Mouse (Mus musculus) cerebellum, adult 2 months (tissue): ENCODE measurements around the gene Reps1.
A peak's percentile ranks its signal among the peaks of the same experiment; 100 is the strongest.

ENCODE experiments used
- CTCF ChIP-seq: fragments of 200-500 bp; IDR thresholded peaks from 2 replicates; pipeline ENCODE4 v1.5.1; 2011; ENCODE audit warnings: low read depth, mild to moderate bottlenecking, control low read depth, low read length, moderate library complexity, borderline replicate concordance; ENCODE audit not compliant: insufficient read depth
- POLR2A ChIP-seq: fragments of 200-500 bp; IDR thresholded peaks from 2 replicates; pipeline ENCODE4 v1.6.1; 2011; ENCODE audit warnings: low read length, control low read depth, borderline replicate concordance; ENCODE audit not compliant: insufficient read depth

DNA sequence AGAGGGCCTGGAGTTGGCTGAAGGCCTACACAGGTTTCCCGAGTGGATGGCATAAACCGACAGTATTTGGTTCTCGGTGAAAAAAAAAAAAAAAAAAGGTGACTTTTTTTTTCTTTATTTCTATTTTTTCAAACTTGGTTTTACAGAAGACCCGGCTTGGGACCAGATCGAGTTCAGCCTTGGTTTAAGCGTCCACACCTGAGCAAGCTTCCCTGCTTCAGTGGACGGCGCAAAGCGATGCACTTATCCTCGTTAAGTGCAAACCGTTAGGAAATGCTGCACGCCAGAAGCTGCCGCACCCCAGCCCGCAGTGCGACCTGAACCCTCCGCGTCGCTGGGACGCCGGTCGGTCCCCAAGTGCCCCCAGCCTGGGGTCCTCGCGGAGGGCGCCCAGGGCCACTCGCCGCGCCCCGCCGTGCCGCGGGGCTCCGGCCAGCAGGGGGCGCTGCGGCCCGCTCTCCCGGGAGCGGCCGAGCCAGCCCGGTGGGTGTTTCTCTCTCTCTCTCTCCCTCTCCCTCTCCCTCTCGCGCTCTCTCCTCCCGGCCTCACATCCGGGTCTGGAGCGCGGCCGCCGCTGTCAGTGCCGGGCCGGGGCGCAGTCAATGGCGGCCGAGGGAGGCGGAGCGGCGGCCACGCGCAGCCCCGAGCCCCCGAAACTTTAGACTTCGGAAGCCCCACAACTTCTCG, 509 bp upstream of the Reps1 start:
- TF ChIP-seq CTCF (peak; percentile 58), POLR2A (peak; percentile 52; the same call in 1 of the 2 replicates)
